Mouse (Mus musculus) midbrain, postnatal 0 days (tissue): ENCODE measurements around the gene Tmem132b. TPM values are rescaled to one million over a fixed set of nuclear protein-coding genes. Genes with fewer than 3 reads are reported as not detected.

Source experiments
- ATAC-seq: fragments of 200-750 bp; cut with Nextera tagmentation; 2 replicates; pipeline ENCODE4 v1.8.0; 2017; ENCODE audit warnings: moderate number of reproducible peaks, mild to moderate bottlenecking, moderate TSS enrichment, moderate library complexity; ENCODE audit not compliant: low FRiP score
- DNase-seq: peaks from one replicate; pipeline ENCODE4 v3.0.0-alpha.2; 2015; ENCODE audit warnings: low spot score
- H3K27ac ChIP-seq: fragments of 300-500 bp; sonication (generic); 2 replicates; pipeline ENCODE4 v1.5.1; 2014; ENCODE audit warnings: low read depth, mild to moderate bottlenecking, low read length, mixed read lengths
- H3K27me3 ChIP-seq: fragments of 300-500 bp; sonication (generic); 2 replicates; pipeline ENCODE4 v1.6.1; 2014; ENCODE audit warnings: low read length, control low read depth, mixed read lengths; ENCODE audit not compliant: insufficient read depth
- H3K36me3 ChIP-seq: fragments of 300-500 bp; sonication (generic); 2 replicates; pipeline ENCODE4 v1.6.1; 2014; ENCODE audit warnings: low read length, control low read depth, mixed read lengths; ENCODE audit not compliant: insufficient read depth
- H3K4me1 ChIP-seq: fragments of 300-500 bp; sonication (generic); 2 replicates; pipeline ENCODE4 v1.6.1; 2014; ENCODE audit warnings: mild to moderate bottlenecking, control low read depth, antibody characterized with exemption, low read length, mixed read lengths; ENCODE audit not compliant: insufficient read depth
- H3K4me2 ChIP-seq: fragments of 300-500 bp; sonication (generic); 2 replicates; pipeline ENCODE4 v1.6.1; 2014; ENCODE audit warnings: low read depth, mild to moderate bottlenecking, low read length, mixed read lengths; ENCODE audit not compliant: poor library complexity, severe bottlenecking
- H3K4me3 ChIP-seq: fragments of 300-500 bp; sonication (generic); 2 replicates; pipeline ENCODE4 v1.5.1; 2014; ENCODE audit warnings: low read depth, mild to moderate bottlenecking, low read length, moderate library complexity
- H3K9ac ChIP-seq: fragments of 300-500 bp; sonication (generic); replicated peaks from 2 replicates; pipeline ENCODE4 v1.6.1; 2014; ENCODE audit warnings: mild to moderate bottlenecking, low read length, moderate library complexity, mixed read lengths; ENCODE audit not compliant: poor library complexity, severe bottlenecking
- H3K9me3 ChIP-seq: fragments of 300-500 bp; sonication (generic); 2 replicates; pipeline ENCODE4 v1.6.1; 2016; ENCODE audit warnings: low read length, control low read depth
- CTCF ChIP-seq: IDR thresholded peaks from 2 replicates; pipeline ENCODE4 v1.5.1; 2016; ENCODE audit warnings: antibody characterized with exemption, mild to moderate bottlenecking
- WGBS: fragments of 180-500 bp; shearing (Covaris S2); extraction: QIAGEN DNeasy Blood & Tissue Kit; methylation state at CpG from one replicate; pipeline ENCODE4 v1.1.7; 2014; 5-methylcytosine and 5-hydroxymethylcytosine counted together
- polyA plus RNA-seq: library from polyadenylated mRNA; unstranded; fragments of >200 nt; fragmentation: Nextera tagmentation; extraction: Ambion mirVana; gene quantifications from 2 replicates; pipeline ENCODE4 v1.2.1, GENCODE M21; 2015
- total RNA-seq: library from RNA; depleted of rRNA; stranded (reverse); fragments of >200 nt; gene quantifications from 2 replicates; pipeline ENCODE4 v1.2.3, GENCODE M21; 2014

Gene Tmem132b
- total and polyA plus RNA-seq, 2 experiments from 2014 or later: 6.4 to 27.8 TPM

GRCm38 (mm10) chr5:125745727-125746126 lies 214.2 kb downstream of the Tmem132b start:
- H3K4me3 ChIP-seq: no peak overlapping the region
- WGBS: 60% methylated on average over 7 of the region's 7 CpGs
- H3K9ac ChIP-seq: no peak overlapping the region
- no peaks in the 10 kb centered on the region for H3K36me3 ChIP-seq
- no peak overlapping the region for H3K27ac ChIP-seq
- no peaks in the 10 kb centered on the region for H3K27me3 ChIP-seq
- H3K9me3 ChIP-seq: no peaks in the 10 kb centered on the region
- H3K4me1 ChIP-seq: no peaks in the 10 kb centered on the region
- TF ChIP-seq CTCF: peak; percentile 62
- ATAC-seq: no peak
- DNase-seq: peak; percentile 47
- H3K4me2 ChIP-seq: no peak overlapping the region

- no peaks in the 10 kb centered on the region for H3K27me3 ChIP-seq
- 51% methylated on average over 5 of the region's 5 CpGs for WGBS
Observed at GRCm38 (mm10) chr5:125751481-125751880, 219.9 kb downstream of the Tmem132b start.

GRCm38 (mm10) chr5:125752546-125752945 lies 221.0 kb downstream of the Tmem132b start:
- Histone ChIP-seq H3K9me3 (no peaks in the 10 kb centered on the region), H3K4me1 (no peaks in the 10 kb centered on the region), H3K4me3 (no peak overlapping the region), H3K36me3 (no peaks in the 10 kb centered on the region), H3K27ac (no peak overlapping the region), H3K27me3 (no peaks in the 10 kb centered on the region), H3K4me2 (no peak overlapping the region), H3K9ac (no peak overlapping the region)
- TF ChIP-seq CTCF: no peak
- 76% methylated on average over 5 of the region's 5 CpGs for WGBS
- ATAC-seq: no peak
- no peak for DNase-seq

More at GRCm38 (mm10) chr5:125751481-125751880, 219.9 kb downstream of the Tmem132b start:
- no peak for ATAC-seq
- no peaks in the 10 kb centered on the region for H3K4me1 ChIP-seq
- no peak overlapping the region for H3K27ac ChIP-seq
- H3K9ac ChIP-seq: no peak overlapping the region
- H3K4me3 ChIP-seq: no peak overlapping the region
- no peak for TF ChIP-seq CTCF
- no peaks in the 10 kb centered on the region for H3K9me3 ChIP-seq
- H3K4me2 ChIP-seq: no peak overlapping the region
- no peak for DNase-seq
- no peaks in the 10 kb centered on the region for H3K36me3 ChIP-seq

DNA sequence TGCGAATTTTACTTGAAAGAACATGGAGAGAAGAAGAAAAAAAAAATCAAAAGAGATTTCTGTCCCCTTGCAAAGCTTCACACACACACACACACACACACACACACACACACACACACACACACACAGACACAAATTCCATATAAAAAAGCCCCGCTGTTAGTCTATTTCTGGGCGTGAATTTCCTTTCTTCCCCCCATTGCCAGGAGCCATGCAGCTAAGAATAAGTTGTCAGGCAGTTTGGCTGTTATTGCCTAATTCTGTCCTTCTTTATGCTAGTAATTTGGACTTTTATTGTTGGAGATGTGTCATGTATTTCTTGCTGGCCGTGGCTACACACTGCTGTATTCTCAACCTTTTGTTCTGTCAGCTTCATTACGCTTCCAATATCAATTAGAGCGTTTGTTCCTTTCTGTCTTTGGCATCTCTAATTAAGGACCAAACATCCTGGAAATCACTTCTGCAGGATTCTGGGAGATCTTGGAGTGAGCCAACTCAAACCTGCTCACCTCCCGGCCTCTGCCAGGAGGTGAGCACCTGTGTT lies 225.5 kb downstream of the Tmem132b start:
- no peak for TF ChIP-seq CTCF
- Histone ChIP-seq H3K4me2 (no peak overlapping the region), H3K36me3 (no peaks in the 10 kb centered on the region), H3K27me3 (no peaks in the 10 kb centered on the region), H3K4me3 (no peak overlapping the region), H3K4me1 (no peaks in the 10 kb centered on the region), H3K9ac (no peak overlapping the region), H3K9me3 (no peaks in the 10 kb centered on the region), H3K27ac (no peak overlapping the region)
- WGBS: 80% methylated on average over 7 of the region's 7 CpGs
- no peak for DNase-seq
- no peak for ATAC-seq

DNA sequence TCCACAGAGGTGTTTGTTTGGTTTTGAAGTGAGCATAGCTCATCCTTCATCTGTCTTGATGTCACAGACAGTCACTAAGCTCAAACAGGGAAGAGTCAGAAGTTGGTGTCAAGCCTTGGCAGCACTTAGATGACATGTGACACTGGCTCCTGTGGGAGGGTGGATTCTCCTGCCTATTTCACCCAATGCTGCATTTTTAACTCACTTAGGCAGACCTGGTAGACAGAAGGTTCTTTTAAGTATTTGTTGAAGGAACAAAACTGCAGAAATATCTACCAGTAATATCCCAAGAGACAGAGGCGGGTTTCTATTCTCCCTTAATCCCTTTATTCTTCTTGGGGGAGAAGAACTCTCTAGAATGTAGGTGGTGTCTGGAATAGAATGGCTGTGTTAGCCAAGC lies 226.9 kb downstream of the Tmem132b start:
- no peak overlapping the region for H3K9ac ChIP-seq
- TF ChIP-seq CTCF: no peak
- no peaks in the 10 kb centered on the region for H3K27me3 ChIP-seq
- no peak overlapping the region for H3K27ac ChIP-seq
- DNase-seq: no peak
- H3K4me2 ChIP-seq: no peak overlapping the region
- no peaks in the 10 kb centered on the region for H3K36me3 ChIP-seq
- H3K4me3 ChIP-seq: no peak overlapping the region
- H3K9me3 ChIP-seq: no peaks in the 10 kb centered on the region
- no peaks in the 10 kb centered on the region for H3K4me1 ChIP-seq
- no peak for ATAC-seq
- WGBS: 74% methylated on average over 1 of the region's 1 CpGs

GRCm38 (mm10) chr5:125766941-125767340 lies 235.4 kb downstream of the Tmem132b start:
- ATAC-seq: no peak
- no peaks in the 10 kb centered on the region for H3K36me3 ChIP-seq
- no peak overlapping the region for H3K27ac ChIP-seq
- H3K9me3 ChIP-seq: no peaks in the 10 kb centered on the region
- TF ChIP-seq CTCF: no peak
- no peak overlapping the region for H3K4me2 ChIP-seq
- H3K9ac ChIP-seq: no peak overlapping the region
- H3K27me3 ChIP-seq: no peaks in the 10 kb centered on the region
- H3K4me3 ChIP-seq: no peak overlapping the region
- WGBS: 73% methylated on average over 6 of the region's 6 CpGs
- DNase-seq: peak; percentile 73
- H3K4me1 ChIP-seq: no peaks in the 10 kb centered on the region
